ENCODE assay signal across 24 mouse cellular contexts in genomic region chr1:134998231-134998630, GRCm38 (mm10). TPM values are rescaled to one million over a fixed set of nuclear protein-coding genes. Genes with fewer than 3 reads are reported as not detected.
DNase-seq lines count a peak whose midpoint lies in the region; ATAC-seq and TF ChIP-seq lines count a peak whose summit lies in the region.
"Had no signal": no experiment of that assay in that cellular context is flagged by ENCODE, and none has a peak within 500 bp of the region (broad histone marks: within the 10 kb centered on the region; RNA-seq: fewer than 3 reads in every experiment).

No protein-coding gene starts in this region.

- no peak overlapping the region for H3K9ac ChIP-seq in midbrain, postnatal 0 days (replicated peaks; ENCODE audit: low read length, poor library complexity, severe bottlenecking)
- no peak overlapping the region for H3K9ac ChIP-seq in midbrain, embryonic 16.5 days (ENCODE audit: low read depth, low read length)
- H3K9ac ChIP-seq: heart, embryonic 13.5 days; hindbrain, embryonic 13.5 days; liver, embryonic 15.5 days; lung, embryonic 15.5 days had no signal

- no peaks in the 10 kb centered on the region for H3K4me1 ChIP-seq in kidney, adult 2 months (ENCODE audit: control insufficient read depth, insufficient read depth, low read length)
- no peaks in the 10 kb centered on the region for H3K4me1 ChIP-seq in midbrain, postnatal 0 days (ENCODE audit: insufficient read depth, low read length)
- H3K4me1 ChIP-seq in midbrain, embryonic 16.5 days (ENCODE audit: control insufficient read depth, insufficient read depth, low read length): 0 out of 2 replicates have a peak, but pooled peaks cover under 1% of the 10 kb centered on the region
- H3K4me1 ChIP-seq: heart, embryonic 13.5 days; liver, embryonic 15.5 days; lung, embryonic 15.5 days had no signal

- H3K36me3 ChIP-seq in kidney, adult 2 months (ENCODE audit: control insufficient read depth, insufficient read depth, low read length): no peaks in the 10 kb centered on the region
- no peaks in the 10 kb centered on the region for H3K36me3 ChIP-seq in midbrain, postnatal 0 days (ENCODE audit: insufficient read depth, low read length)
- no peaks in the 10 kb centered on the region for H3K36me3 ChIP-seq in midbrain, embryonic 16.5 days (ENCODE audit: control insufficient read depth, insufficient read depth, low read length)
- H3K36me3 ChIP-seq: heart, embryonic 13.5 days; hindbrain, embryonic 13.5 days; limb, embryonic 10.5 days; liver, embryonic 15.5 days; lung, embryonic 15.5 days had no signal

- no peak overlapping the region for H3K4me2 ChIP-seq in midbrain, postnatal 0 days (ENCODE audit: low read depth, low read length, poor library complexity, severe bottlenecking)
- H3K4me2 ChIP-seq in midbrain, embryonic 16.5 days (ENCODE audit: low read length): no peak overlapping the region
- H3K4me2 ChIP-seq: heart, embryonic 13.5 days; hindbrain, embryonic 13.5 days; liver, embryonic 15.5 days; lung, embryonic 15.5 days had no signal

- WGBS in kidney, adult 2 months: 75% methylated on average over 8 of the region's 8 CpGs
- 78% methylated on average over 8 of the region's 8 CpGs for WGBS in midbrain, postnatal 0 days
- 79% methylated on average over 8 of the region's 8 CpGs for WGBS in midbrain, embryonic 16.5 days

- no peak for TF ChIP-seq CTCF in kidney, adult 2 months (conservative IDR thresholded peaks at IDR 0.05; ENCODE audit: insufficient read depth, insufficient read length, low read depth, low read length)
- no peak for TF ChIP-seq CTCF in midbrain, postnatal 0 days (IDR thresholded peaks at IDR 0.05)

- ATAC-seq in midbrain, postnatal 0 days (ENCODE audit: low FRiP score): no peak
- no peak for ATAC-seq in midbrain, embryonic 16.5 days
- ATAC-seq: CD4-positive, CD25-positive, alpha-beta regulatory T cell, adult 4 months had no signal

- TF ChIP-seq POLR2A in kidney, adult 2 months (IDR thresholded peaks at IDR 0.05; ENCODE audit: low read depth, low read length): no peak

- H3K27ac ChIP-seq in kidney, adult 2 months (ENCODE audit: insufficient read depth, low read depth, low read length): no peak overlapping the region
- no peak overlapping the region for H3K27ac ChIP-seq in midbrain, postnatal 0 days (ENCODE audit: low read depth, low read length)
- no peak overlapping the region for H3K27ac ChIP-seq in midbrain, embryonic 16.5 days (ENCODE audit: low read length)
- H3K27ac ChIP-seq: heart, embryonic 13.5 days; hindbrain, embryonic 13.5 days; liver, embryonic 15.5 days; lung, embryonic 15.5 days; macrophage had no signal

- no peaks in the 10 kb centered on the region for H3K27me3 ChIP-seq in kidney, adult 2 months (replicated peaks; ENCODE audit: control insufficient read depth, insufficient read depth, low read length)
- no peaks in the 10 kb centered on the region for H3K27me3 ChIP-seq in midbrain, postnatal 0 days (ENCODE audit: insufficient read depth, low read length)
- H3K27me3 ChIP-seq in midbrain, embryonic 16.5 days (ENCODE audit: control insufficient read depth, insufficient read depth, low read depth, low read length): no peaks in the 10 kb centered on the region

- H3K4me3 ChIP-seq in kidney, adult 2 months (ENCODE audit: insufficient read depth, low read depth, low read length): no peak overlapping the region
- H3K4me3 ChIP-seq in midbrain, postnatal 0 days (ENCODE audit: low read depth, low read length): no peak overlapping the region
- H3K4me3 ChIP-seq in midbrain, embryonic 16.5 days (ENCODE audit: low read depth, low read length): no peak overlapping the region
- H3K4me3 ChIP-seq: heart, embryonic 13.5 days; hindbrain, embryonic 13.5 days; limb, embryonic 10.5 days; liver, embryonic 15.5 days; lung, embryonic 15.5 days had no signal

- DNase-seq in cerebellum, adult 9-11 months: peak; percentile 13
- no peak for DNase-seq in cerebellum, adult 11-12 months
- peak; percentile 30 for DNase-seq in kidney, postnatal 10 days
- no peak for DNase-seq in kidney, adult 2 months
- peak; percentile 74 for DNase-seq in midbrain, postnatal 0 days (ENCODE audit: low spot score)
- DNase-seq in cerebellum, postnatal 36 days: peak; percentile 4 to 7
- no peak for DNase-seq in layer of hippocampus, adult 11-12 months (ENCODE audit: low spot score)
- DNase-seq: adrenal gland, postnatal 14 days; gastrocnemius, postnatal 10 days; heart, adult 18-20 months; heart, postnatal 14 days; kidney, adult 9 months; kidney, postnatal 36 days; liver; retina, postnatal 1 day; spleen, adult 18-20 months had no signal

- H3K9me3 ChIP-seq in midbrain, postnatal 0 days (ENCODE audit: low read length): no peaks in the 10 kb centered on the region
- H3K9me3 ChIP-seq in midbrain, embryonic 16.5 days (replicated peaks; ENCODE audit: control insufficient read depth, low read length, poor library complexity, severe bottlenecking): no peaks in the 10 kb centered on the region
- H3K9me3 ChIP-seq: heart, embryonic 13.5 days; hindbrain, embryonic 13.5 days; limb, embryonic 10.5 days; liver, embryonic 15.5 days; lung, embryonic 15.5 days had no signal

RNA-seq across cellular contexts. Expression of gene Ube2t, which starts 35.9 kb away (rescaled TPM):
- polyA plus RNA-seq in kidney, adult 2 months (2012; rRNA removed): 0.61 and 0.83 TPM in 2 replicates
- 3.1 and 3.5 TPM in 2 replicates for total RNA-seq in midbrain, postnatal 0 days (2014; rRNA removed)
- 3.8 and 5.3 TPM in 2 replicates for polyA plus RNA-seq in midbrain, postnatal 0 days (2015; fragmentation: Nextera tagmentation; extraction: Ambion mirVana)
- polyA plus RNA-seq in midbrain, embryonic 16.5 days (2015; fragmentation: Nextera tagmentation; extraction: Ambion mirVana): 9.7 and 10.6 TPM in 2 replicates

RNA-seq across cellular contexts. Expression of gene Ppp1r12b, which starts 42.5 kb away (rescaled TPM):
- 5.6 and 5.8 TPM in 2 replicates for polyA plus RNA-seq in kidney, adult 2 months (2012; rRNA removed)
- 37.7 and 43.8 TPM in 2 replicates for total RNA-seq in midbrain, postnatal 0 days (2014; rRNA removed)
- polyA plus RNA-seq in midbrain, postnatal 0 days (2015; fragmentation: Nextera tagmentation; extraction: Ambion mirVana): 9.1 and 11.3 TPM in 2 replicates
- polyA plus RNA-seq in midbrain, embryonic 16.5 days (2015; fragmentation: Nextera tagmentation; extraction: Ambion mirVana): 13.6 and 13.7 TPM in 2 replicates

Comparison
In these comparisons a context has a peak if more than half of its experiments do, and no peak if none do; other contexts are left out.
1. DNase-seq: peak in cerebellum, adult 9-11 months (single experiment), kidney, postnatal 10 days (single experiment), midbrain, postnatal 0 days (single experiment) and cerebellum, postnatal 36 days (2 of 2); none in cerebellum, adult 11-12 months (single experiment), kidney, adult 2 months (single experiment) and layer of hippocampus, adult 11-12 months (single experiment).